Mouse (Mus musculus) kidney, adult 2 months (tissue): ENCODE measurements around the gene Col13a1. TPM values are rescaled to one million over a fixed set of nuclear protein-coding genes. Genes with fewer than 3 reads are reported as not detected.
A peak's percentile ranks its signal among the peaks of the same experiment; 100 is the strongest.

Source experiments
- DNase-seq: peaks from one replicate; pipeline ENCODE4 v3.0.0; 2021
- H3K27ac ChIP-seq: fragments of 200-500 bp; 2 replicates; pipeline ENCODE4 v1.5.1; 2012; ENCODE audit warnings: low read depth, low read length, control low read depth, inconsistent platforms; ENCODE audit not compliant: insufficient read depth
- H3K27me3 ChIP-seq: fragments of 200-500 bp; replicated peaks from 2 replicates; pipeline ENCODE4 v1.6.1; 2012; ENCODE audit warnings: mild to moderate bottlenecking, moderate library complexity, low read length, inconsistent platforms; ENCODE audit not compliant: control insufficient read depth, insufficient read depth
- H3K36me3 ChIP-seq: fragments of 200-500 bp; 2 replicates; pipeline ENCODE4 v1.6.1; 2012; ENCODE audit warnings: mild to moderate bottlenecking, moderate library complexity, low read length, inconsistent platforms; ENCODE audit not compliant: control insufficient read depth, insufficient read depth
- H3K4me1 ChIP-seq: fragments of 200-500 bp; 2 replicates; pipeline ENCODE4 v1.6.1; 2011; ENCODE audit warnings: low read length; ENCODE audit not compliant: control insufficient read depth, insufficient read depth
- H3K4me3 ChIP-seq: fragments of 200-500 bp; 2 replicates; pipeline ENCODE4 v1.5.1; 2011; ENCODE audit warnings: mild to moderate bottlenecking, low read depth, low read length, control low read depth; ENCODE audit not compliant: insufficient read depth
- CTCF ChIP-seq: fragments of 200-500 bp; conservative IDR thresholded peaks from 2 replicates; pipeline ENCODE4 v1.5.1; 2011; ENCODE audit warnings: low read depth, mild to moderate bottlenecking, control low read depth, low read length, moderate library complexity, mixed read lengths; ENCODE audit not compliant: insufficient read depth, insufficient read length
- POLR2A ChIP-seq: fragments of 200-500 bp; IDR thresholded peaks from one replicate; pipeline ENCODE4 v1.6.1; 2011; ENCODE audit warnings: low read depth, low read length, control low read depth
- WGBS: fragments of 180-500 bp; shearing (Covaris S2); methylation state at CpG from one replicate; pipeline ENCODE4 v1.1.7; 2018; 5-methylcytosine and 5-hydroxymethylcytosine counted together
- polyA plus RNA-seq: library from polyadenylated mRNA; depleted of rRNA; stranded (reverse); fragments of >200 nt; gene quantifications from 2 replicates; pipeline ENCODE4 v1.2.3, GENCODE M21; 2012

Col13a1 gene
- polyA plus RNA-seq, 1 experiment, result 0.44 TPM

GRCm38 (mm10) chr10:61894564-61894963, 84.3 kb downstream of the Col13a1 start:
- H3K4me3 ChIP-seq, result no peak overlapping the region
- H3K27me3 ChIP-seq, result no peaks in the 10 kb centered on the region
- H3K27ac ChIP-seq, result no peak overlapping the region
- H3K4me1 ChIP-seq, result no peaks in the 10 kb centered on the region
- DNase-seq, result no peak
- no peaks in the 10 kb centered on the region for H3K36me3 ChIP-seq
- TF ChIP-seq CTCF (no peak), POLR2A (no peak)
- WGBS, result 89% methylated on average over 5 of the region's 5 CpGs

- Histone ChIP-seq H3K27ac (no peak overlapping the region), H3K36me3 (no peaks in the 10 kb centered on the region), H3K4me1 (no peaks in the 10 kb centered on the region), H3K27me3 (no peaks in the 10 kb centered on the region), H3K4me3 (no peak overlapping the region)
- DNase-seq, result no peak
- TF ChIP-seq POLR2A (no peak), CTCF (no peak)
- WGBS, result 86% methylated on average over 9 of the region's 9 CpGs
These were observed 87.8 kb downstream of the Col13a1 start for GRCm38 (mm10) chr10:61891138-61891537.

- no peaks in the 10 kb centered on the region for H3K27me3 ChIP-seq
- no peaks in the 10 kb centered on the region for H3K4me1 ChIP-seq
- 93% methylated on average over 10 of the region's 10 CpGs for WGBS
- H3K36me3 ChIP-seq, result no peaks in the 10 kb centered on the region
- H3K27ac ChIP-seq, result no peak overlapping the region
- DNase-seq, result no peak
- H3K4me3 ChIP-seq, result no peak overlapping the region
- TF ChIP-seq CTCF, result no peak
- TF ChIP-seq POLR2A, result no peak
These were observed 88.6 kb downstream of the Col13a1 start for GRCm38 (mm10) chr10:61890294-61890693.

- no peaks in the 10 kb centered on the region for H3K27me3 ChIP-seq
- H3K27ac ChIP-seq, result no peak overlapping the region
- no peaks in the 10 kb centered on the region for H3K36me3 ChIP-seq
- H3K4me3 ChIP-seq, result no peak overlapping the region
- TF ChIP-seq CTCF (no peak), POLR2A (no peak)
- WGBS, result 21% methylated on average over 4 of the region's 4 CpGs
- H3K4me1 ChIP-seq, result no peaks in the 10 kb centered on the region
- peak; percentile 70 for DNase-seq
These were observed 99.5 kb downstream of the Col13a1 start for GRCm38 (mm10) chr10:61879427-61879826.

- Histone ChIP-seq H3K36me3 (no peaks in the 10 kb centered on the region), H3K27me3 (no peaks in the 10 kb centered on the region), H3K27ac (no peak overlapping the region), H3K4me3 (no peak overlapping the region), H3K4me1 (no peaks in the 10 kb centered on the region)
- 11% methylated on average over 6 of the region's 6 CpGs for WGBS
- peak; percentile 29 for DNase-seq
- TF ChIP-seq POLR2A (no peak), CTCF (peak; percentile 78)
These were observed 101.1 kb downstream of the Col13a1 start for GRCm38 (mm10) chr10:61877787-61878186.

- no peaks in the 10 kb centered on the region for H3K4me1 ChIP-seq
- WGBS, result 82% methylated on average over 3 of the region's 3 CpGs
- no peak for DNase-seq
- TF ChIP-seq CTCF, result no peak
- no peak for TF ChIP-seq POLR2A
- H3K4me3 ChIP-seq, result no peak overlapping the region
- H3K27ac ChIP-seq, result no peak overlapping the region
- no peaks in the 10 kb centered on the region for H3K27me3 ChIP-seq
- H3K36me3 ChIP-seq, result no peaks in the 10 kb centered on the region
These were observed 109.1 kb downstream of the Col13a1 start for GRCm38 (mm10) chr10:61869796-61870195.

- no peaks in the 10 kb centered on the region for H3K27me3 ChIP-seq
- no peak overlapping the region for H3K4me3 ChIP-seq
- no peak overlapping the region for H3K27ac ChIP-seq
- H3K4me1 ChIP-seq, result no peaks in the 10 kb centered on the region
- DNase-seq, result no peak
- TF ChIP-seq CTCF (no peak), POLR2A (no peak)
- H3K36me3 ChIP-seq, result no peaks in the 10 kb centered on the region
- 38% methylated on average over 11 of the region's 11 CpGs for WGBS
These were observed 112.8 kb downstream of the Col13a1 start for GRCm38 (mm10) chr10:61866045-61866580.
